Mouse (Mus musculus): ENCODE data around the gene Crbn.

The Crbn gene

GRCm38 (mm10) chr6:106765892-106766291, 34.0 kb downstream of the Crbn start:
- DNase-seq (ENCODE audit: low read depth, low spot score): no peak

DNA sequence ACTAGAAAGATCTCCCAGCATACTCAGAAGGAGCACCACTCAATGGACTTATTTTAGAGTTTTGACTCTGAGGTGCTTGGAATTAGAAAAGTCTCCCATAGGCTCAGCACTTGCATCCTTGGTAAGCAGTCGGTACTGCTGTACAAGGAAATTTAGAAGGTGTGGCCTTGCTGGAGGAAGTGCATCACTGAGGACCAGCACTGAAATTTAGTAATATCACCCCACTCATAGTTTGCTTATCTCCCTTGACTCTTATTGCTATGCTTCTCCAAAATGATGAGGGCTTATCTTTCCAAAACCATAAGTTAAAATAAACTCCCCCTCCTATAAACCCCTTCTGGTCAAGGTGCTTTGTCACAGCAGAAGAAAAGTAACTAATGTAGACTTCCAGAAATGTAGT, 38.4 kb downstream of the Crbn start:
- no peak for DNase-seq (ENCODE audit: low read depth, low spot score)

DNA sequence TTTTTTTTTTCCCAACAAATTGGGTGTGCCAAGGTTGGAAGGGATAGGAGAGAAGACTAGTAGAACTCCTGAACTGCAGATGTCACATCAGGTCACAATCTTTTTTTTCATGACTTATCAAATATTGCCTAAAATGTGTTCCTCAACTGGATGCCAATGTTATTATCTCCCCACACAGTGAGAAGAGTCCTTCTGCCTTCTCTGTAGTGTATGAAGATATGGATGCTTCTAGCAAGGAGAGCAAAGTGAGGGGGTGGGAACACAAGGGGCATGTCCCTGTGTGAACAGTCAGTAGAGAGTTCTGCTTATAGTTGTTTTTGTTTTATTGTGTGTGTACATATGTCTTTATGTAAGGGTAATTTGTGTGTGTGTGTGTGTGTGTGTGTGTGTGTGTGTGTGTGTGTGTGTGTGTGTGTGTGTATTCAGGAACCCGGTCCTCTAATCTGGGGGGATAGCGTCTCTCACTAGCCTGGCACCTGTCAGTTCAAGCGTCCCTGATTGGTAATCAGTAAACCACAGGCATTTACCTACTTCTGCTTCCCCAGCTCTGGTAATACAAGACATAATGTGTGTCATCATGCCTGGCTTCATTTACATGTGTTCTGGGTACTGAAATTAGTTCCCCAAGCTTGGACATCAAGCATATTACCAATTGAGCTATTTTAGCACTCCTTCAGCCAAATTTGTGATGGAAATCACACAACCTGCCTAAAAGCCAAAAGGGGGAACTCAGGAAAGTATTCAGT, 39.2 kb downstream of the Crbn start:
- no peak for DNase-seq (ENCODE audit: low read depth, low spot score)

DNA sequence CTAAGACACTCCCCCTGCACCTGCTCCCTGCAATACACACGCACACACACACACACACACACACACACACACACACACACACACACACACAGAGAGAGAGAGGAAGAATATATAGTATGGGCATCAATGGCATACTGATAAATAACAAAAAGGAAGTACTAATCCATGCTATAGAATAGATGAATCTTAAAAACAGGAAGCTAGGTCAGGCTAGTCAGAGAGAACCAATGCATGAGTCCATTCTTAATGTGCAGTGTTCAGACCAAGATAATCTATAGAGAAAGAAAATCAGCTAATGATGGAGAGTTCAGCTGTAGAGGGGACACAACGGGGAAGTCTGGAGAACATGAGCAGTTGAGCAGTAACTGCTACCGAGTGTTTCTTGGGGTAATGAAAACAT, 41.6 kb downstream of the Crbn start:
- DNase-seq (ENCODE audit: low read depth, low spot score): no peak

DNA sequence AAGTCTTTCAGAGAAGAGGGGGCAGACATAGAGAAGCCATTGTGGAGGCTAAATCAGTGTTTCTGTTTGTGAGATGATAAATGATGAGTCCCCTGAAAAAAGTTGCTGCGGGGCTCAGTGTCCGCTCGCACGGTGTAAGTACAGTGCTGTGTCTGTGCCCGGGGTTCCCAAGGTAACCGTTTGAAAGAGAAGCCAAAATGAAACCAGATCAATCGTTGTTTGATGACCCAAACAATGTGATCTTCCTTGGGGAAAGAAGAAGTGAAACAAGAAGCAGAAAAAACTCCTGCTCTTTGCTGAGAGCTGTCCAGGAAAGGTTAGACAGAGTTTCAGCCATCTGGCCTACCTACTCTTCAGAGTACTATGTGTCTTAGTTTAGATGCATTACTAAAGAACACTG, 49.6 kb downstream of the Crbn start:
- no peak for DNase-seq (ENCODE audit: low read depth, low spot score)

DNA sequence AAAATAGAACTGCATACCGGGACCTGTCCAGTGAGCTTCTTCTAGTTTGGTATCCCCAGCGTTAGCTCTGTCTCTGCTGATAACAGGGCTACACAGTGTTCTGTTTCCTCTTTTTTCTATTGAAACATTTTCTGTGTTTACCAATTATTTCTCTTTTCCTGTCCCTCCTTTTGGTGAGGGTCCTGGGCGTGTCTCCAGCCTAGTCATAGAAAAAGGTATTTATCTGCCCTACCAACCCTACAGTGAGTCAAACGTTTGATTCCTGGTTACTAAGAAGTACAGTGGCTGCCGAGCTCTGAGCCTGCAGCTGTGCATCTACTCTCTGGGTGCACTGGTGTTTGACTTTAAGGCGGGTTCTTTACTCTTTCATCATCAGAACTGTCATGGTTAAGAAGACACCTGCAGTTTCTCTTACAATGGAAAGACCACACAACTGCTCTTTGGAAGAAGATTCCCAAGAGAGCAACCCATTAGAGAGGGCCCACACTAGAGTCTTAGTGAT, 50.9 kb downstream of the Crbn start, which contains the start of gene Il5ra:
Gene Il5ra, minus strand, starts transcription at position 151 of the 502 bp plus-strand sequence.
- no peak for DNase-seq (ENCODE audit: low read depth, low spot score)

DNA sequence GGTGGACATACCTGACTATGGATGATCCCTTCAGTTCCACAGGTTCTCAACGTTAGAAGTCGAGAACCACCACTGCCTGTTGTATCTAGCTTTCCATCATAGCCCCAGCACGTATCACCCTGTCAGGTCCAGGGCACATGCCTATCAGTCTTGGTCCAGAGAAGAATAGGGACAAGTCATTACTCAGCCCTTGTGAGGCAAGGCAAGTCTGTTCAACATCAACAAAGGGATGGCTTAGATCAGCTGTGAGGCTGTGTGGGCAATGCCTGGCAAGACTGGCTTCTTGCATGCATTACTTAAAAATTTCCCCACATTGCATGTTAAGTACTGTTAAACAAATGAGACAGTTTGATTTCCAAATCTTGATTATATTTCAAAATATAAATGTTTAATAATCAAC, 52.1 kb downstream of the Crbn start:
- no peak for DNase-seq (ENCODE audit: low read depth, low spot score)

DNA sequence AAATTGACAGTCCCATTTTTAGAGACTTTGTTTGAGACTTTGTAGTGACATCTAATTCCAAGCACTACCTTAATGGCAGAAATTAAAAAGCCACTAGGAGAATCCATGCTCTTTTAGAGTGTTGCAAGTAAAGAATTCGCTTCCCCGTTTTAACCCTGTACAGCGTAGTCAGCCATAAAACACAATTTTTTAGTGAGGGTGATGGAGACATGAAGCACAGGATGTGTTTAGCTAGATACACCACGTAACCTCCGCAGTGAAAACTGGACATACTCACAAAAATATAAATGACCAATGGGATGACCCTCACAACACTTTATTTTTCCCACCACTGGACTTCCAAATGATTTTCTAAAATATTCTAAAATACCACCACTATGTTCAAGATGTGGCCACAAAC, 52.6 kb downstream of the Crbn start:
- no peak for DNase-seq (ENCODE audit: low read depth, low spot score)

GRCm38 (mm10) chr6:106745673-106746394, 54.0 kb downstream of the Crbn start:
- DNase-seq (ENCODE audit: low read depth, low spot score): no peak

GRCm38 (mm10) chr6:106743556-106744233, 56.2 kb downstream of the Crbn start:
- DNase-seq (ENCODE audit: low read depth, low spot score): no peak

DNA sequence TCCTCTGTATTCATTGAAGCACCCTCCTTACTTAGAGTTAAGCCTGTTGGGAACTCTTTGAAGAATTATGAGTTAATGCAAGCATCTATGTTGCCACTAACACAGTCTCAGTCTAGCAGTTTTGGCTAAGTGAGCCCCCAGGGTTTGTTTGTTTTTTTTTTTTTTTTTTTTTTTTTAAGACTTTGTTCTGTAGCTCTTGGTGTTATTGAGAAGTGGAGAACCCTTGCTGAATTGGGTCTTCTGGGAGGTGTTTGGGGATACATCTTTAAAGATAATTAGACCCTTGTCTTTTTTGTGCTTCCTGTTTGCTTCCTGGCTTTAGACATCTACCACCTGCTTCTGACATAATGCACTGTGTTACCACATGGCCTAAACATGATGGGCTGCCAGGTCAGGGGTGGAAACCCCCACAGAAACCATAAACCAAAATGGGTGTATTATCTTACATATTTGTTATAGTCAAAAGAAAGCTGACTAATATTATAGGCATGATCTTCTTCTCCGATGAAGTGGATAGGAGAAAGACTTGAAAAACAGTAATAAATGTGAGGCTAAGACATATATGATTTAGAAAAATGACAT, 59.5 kb downstream of the Crbn start:
- no peak for DNase-seq (ENCODE audit: low read depth, low spot score)

DNA sequence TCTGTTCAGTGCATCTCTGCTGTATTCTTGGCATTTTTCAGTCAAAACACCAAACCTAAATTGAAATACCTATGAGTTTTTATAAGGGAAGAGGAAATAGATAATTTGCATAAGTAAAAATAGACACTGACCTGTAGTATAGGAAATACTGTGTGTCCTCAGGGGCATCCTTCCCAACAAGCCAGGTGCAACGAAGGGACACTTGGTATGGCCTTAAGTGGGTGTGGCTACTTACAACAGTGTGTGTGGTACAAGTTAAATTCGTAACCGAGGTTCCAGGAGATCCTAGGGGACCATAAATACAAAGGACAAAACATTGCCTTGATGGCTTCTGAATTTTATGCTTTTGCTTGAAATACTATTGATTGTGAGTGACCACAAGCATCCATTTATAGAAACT, 61.6 kb downstream of the Crbn start:
- no peak for DNase-seq (ENCODE audit: low read depth, low spot score)

DNA sequence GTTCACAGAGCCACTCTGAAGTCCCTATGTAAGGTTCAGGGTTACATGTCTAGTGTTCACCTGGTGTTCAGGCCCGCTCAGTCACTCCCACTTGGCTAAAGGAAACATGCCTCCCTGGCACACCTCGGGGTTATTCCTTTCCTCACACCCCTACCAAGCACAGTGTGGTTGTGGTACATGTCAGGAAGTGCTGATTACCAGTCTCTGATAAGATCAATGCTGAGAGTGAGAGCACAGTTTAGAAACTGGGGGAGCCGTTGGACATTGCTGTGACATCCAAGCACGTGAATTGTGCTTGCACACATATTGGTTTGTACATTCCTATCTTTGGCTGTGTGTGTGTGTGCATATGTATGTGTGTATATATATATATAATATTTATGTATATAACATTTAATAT, 67.3 kb downstream of the Crbn start:
- no peak for DNase-seq (ENCODE audit: low read depth, low spot score)
